Mouse (Mus musculus) CH12.LX (cell line): ENCODE measurements around the gene Lyg2. TPM values are rescaled to one million over a fixed set of nuclear protein-coding genes. Genes with fewer than 3 reads are reported as not detected.

Experiments used
- DNase-seq: peaks from one replicate; pipeline ENCODE4 v3.0.0-alpha.2; 2013; ENCODE audit errors: extremely low read depth
- H3K27ac ChIP-seq: 2 replicates; pipeline ENCODE4 v1.5.1; 2012; ENCODE audit warnings: low read depth, mild to moderate bottlenecking, control low read depth, moderate library complexity; ENCODE audit not compliant: insufficient read depth
- H3K27me3 ChIP-seq: replicated peaks from 2 replicates; pipeline ENCODE3; 2012; ENCODE audit warnings: inconsistent platforms
- H3K36me3 ChIP-seq, 2 experiments: replicated peaks in 1 of 2; 2 replicates each; pipeline versions ENCODE3 to v1.6.1; 2012; ENCODE audit warnings: inconsistent platforms in 1 of 2, low read length in 1 of 2, mild to moderate bottlenecking in 1 of 2, mixed read lengths in 1 of 2, moderate library complexity in 1 of 2; ENCODE audit not compliant: control insufficient read depth in 1 of 2, insufficient read depth in 1 of 2
- H3K4me1 ChIP-seq, 2 experiments: 2 replicates each; pipeline ENCODE4 v1.6.1; 2012; ENCODE audit warnings: inconsistent platforms in 1 of 2, moderate library complexity in 1 of 2; ENCODE audit not compliant: insufficient read depth in 2 of 2, control insufficient read depth in 1 of 2
- H3K4me2 ChIP-seq: 2 replicates; pipeline ENCODE4 v1.6.1; 2012; ENCODE audit warnings: low read depth, mild to moderate bottlenecking, control low read depth; ENCODE audit not compliant: poor library complexity, insufficient read depth, severe bottlenecking
- H3K4me3 ChIP-seq, 3 experiments: fragments of 150-350 bp in 1 of 3; sonication (generic) in 1 of 3; replicated peaks in 1 of 3; 2 replicates each; pipeline versions ENCODE3 to v1.5.1; 2011 to 2012; ENCODE audit warnings: low read depth in 2 of 3, low read length in 2 of 3, mild to moderate bottlenecking in 2 of 3, moderate library complexity in 2 of 3, control low read depth in 1 of 3, improper control_type of control experiment in 1 of 3, inconsistent platforms in 1 of 3, mixed read lengths in 1 of 3; ENCODE audit not compliant: poor library complexity in 1 of 3
- H3K79me2 ChIP-seq: replicated peaks from 2 replicates; pipeline ENCODE4 v1.6.1; 2012; ENCODE audit warnings: mild to moderate bottlenecking, moderate library complexity; ENCODE audit not compliant: control insufficient read depth, poor library complexity, insufficient read depth, severe bottlenecking; ENCODE audit errors: extremely low read depth
- H3K9ac ChIP-seq: 2 replicates; pipeline ENCODE4 v1.6.1; 2012; ENCODE audit warnings: low read depth, mild to moderate bottlenecking, control low read depth, moderate library complexity; ENCODE audit not compliant: insufficient read depth
- H3K9me3 ChIP-seq: replicated peaks from 2 replicates; pipeline ENCODE3; 2012; ENCODE audit warnings: low read length, inconsistent platforms, mixed read lengths
- CHD1 ChIP-seq: IDR thresholded peaks from 2 replicates; pipeline ENCODE4 v1.6.1; 2012; ENCODE audit warnings: low read depth, low read length, improper control_type of control experiment, inconsistent platforms
- CTCF ChIP-seq, 2 experiments: IDR thresholded peaks in 1 of 2; conservative IDR thresholded peaks in 1 of 2; 2 replicates each; pipeline ENCODE4 v1.5.1; 2011 to 2012; ENCODE audit warnings: low read depth in 2 of 2, low read length in 2 of 2, improper control_type of control experiment in 1 of 2, inconsistent platforms in 1 of 2, mild to moderate bottlenecking in 1 of 2, moderate library complexity in 1 of 2
- EP300 ChIP-seq: IDR thresholded peaks from 2 replicates; pipeline ENCODE4 v1.6.1; 2011; ENCODE audit warnings: low read length, improper control_type of control experiment
- HCFC1 ChIP-seq: IDR thresholded peaks from 2 replicates; pipeline ENCODE4 v1.6.1; 2012; ENCODE audit warnings: low read depth, mild to moderate bottlenecking, inconsistent platforms, low read length, improper control_type of control experiment
- JUND ChIP-seq: conservative IDR thresholded peaks from 2 replicates; pipeline ENCODE4 v1.6.1; 2011; ENCODE audit warnings: low read depth, low read length, improper control_type of control experiment
- MAZ ChIP-seq: IDR thresholded peaks from 2 replicates; pipeline ENCODE4 v1.6.1; 2012; ENCODE audit warnings: low read depth, mild to moderate bottlenecking, inconsistent platforms, low read length, improper control_type of control experiment, moderate library complexity
- MEF2A ChIP-seq: IDR thresholded peaks from 2 replicates; pipeline ENCODE4 v1.6.1; 2014; ENCODE audit warnings: low read depth, mild to moderate bottlenecking, inconsistent platforms, low read length, improper control_type of control experiment, borderline replicate concordance
- MXI1 ChIP-seq: IDR thresholded peaks from 2 replicates; pipeline ENCODE4 v1.6.1; 2011; ENCODE audit warnings: mild to moderate bottlenecking, low read depth, low read length, improper control_type of control experiment
- MYC ChIP-seq: IDR thresholded peaks from 2 replicates; pipeline ENCODE4 v1.6.1; 2011; ENCODE audit warnings: low read depth, mild to moderate bottlenecking, improper control_type of control experiment, low read length
- NRF1 ChIP-seq: IDR thresholded peaks from 2 replicates; pipeline ENCODE4 v1.6.1; 2014; ENCODE audit warnings: low read depth, mild to moderate bottlenecking, inconsistent platforms, low read length, improper control_type of control experiment, moderate library complexity
- RAD21 ChIP-seq: IDR thresholded peaks from 2 replicates; pipeline ENCODE4 v1.6.1; 2011; ENCODE audit warnings: low read depth, mild to moderate bottlenecking, low read length, improper control_type of control experiment, moderate library complexity
- RCOR1 ChIP-seq: conservative IDR thresholded peaks from 2 replicates; pipeline ENCODE4 v1.6.1; 2012; ENCODE audit warnings: low read depth, mild to moderate bottlenecking, inconsistent platforms, low read length, improper control_type of control experiment
- SIN3A ChIP-seq: IDR thresholded peaks from 2 replicates; pipeline ENCODE4 v1.6.1; 2012; ENCODE audit warnings: low read length, improper control_type of control experiment, inconsistent platforms
- TBP ChIP-seq: conservative IDR thresholded peaks from 2 replicates; pipeline ENCODE4 v1.6.1; 2011; ENCODE audit warnings: low read depth, low read length, improper control_type of control experiment
- USF1 ChIP-seq: IDR thresholded peaks from 2 replicates; pipeline ENCODE4 v1.6.1; 2014; ENCODE audit warnings: low read depth, mild to moderate bottlenecking, inconsistent platforms, low read length, improper control_type of control experiment
- ZKSCAN1 ChIP-seq: IDR thresholded peaks from 2 replicates; pipeline ENCODE4 v1.6.1; 2012; ENCODE audit warnings: low read depth, inconsistent platforms, low read length, improper control_type of control experiment, borderline replicate concordance
- dilution Hi-C: fragments of 300-500 bp; cut with MboI; formaldehyde crosslinking; loops from 2 replicates; pipeline ENCODE4 v1.14.3; 2020; ENCODE audit warnings: low sequenced_read_pairs; ENCODE audit not compliant: extremely low pct_unique_long_range_greater_than_20kb, extremely low pct_ligation_motif_present
- in situ Hi-C: fragments of 300-500 bp; cut with MboI; formaldehyde crosslinking; loops from 3 replicates; pipeline ENCODE4 v1.14.3; 2019; ENCODE audit warnings: low sequenced_read_pairs, low pct_ligation_motif_present, low pct_unique_long_range_greater_than_20kb, mixed read lengths
- polyA plus RNA-seq: library from polyadenylated mRNA; unstranded; fragments of >175 nt; gene quantifications from 2 replicates; pipeline ENCODE4 v1.2.1, GENCODE M21; 2012; ENCODE audit warnings: low read depth; ENCODE audit not compliant: insufficient read length
- total RNA-seq, 2 experiments: library from RNA; depleted of rRNA; stranded (reverse); fragments of 300-350 nt in 1 of 2; fragments of >200 nt in 1 of 2; gene quantifications; 2 replicates each; pipeline ENCODE4 v1.2.3; 2012 to 2014

Lyg2 gene
- total and polyA plus RNA-seq, 3 experiments: not detected

DNA sequence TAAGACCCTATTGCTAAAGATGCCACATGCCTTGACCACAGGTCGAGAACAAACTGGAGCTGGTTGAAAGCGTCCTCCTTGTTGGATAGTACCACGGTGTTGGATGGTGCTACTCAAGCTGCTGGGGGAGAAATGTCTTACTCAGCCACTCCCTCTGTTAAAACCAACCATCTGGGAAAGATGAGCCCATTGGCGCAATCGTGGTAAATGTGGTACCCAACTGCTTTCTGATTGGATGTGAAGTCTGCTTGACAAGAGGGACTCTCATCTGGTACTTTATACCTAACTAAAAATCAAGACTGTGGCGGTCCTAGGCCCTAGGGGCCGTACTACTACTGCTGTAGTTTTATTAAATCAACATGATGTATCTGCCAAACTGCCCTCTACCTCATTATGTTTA is 27.1 kb downstream of the Lyg2 start:
- peaks cover 14 to 47% of the 10 kb centered on the region in 2 experiments for H3K36me3 ChIP-seq
- H3K4me3 ChIP-seq: peak overlapping the region; percentile 68 to 91 (median 78)
- no peak overlapping the region for H3K27ac ChIP-seq
- no peaks in the 10 kb centered on the region for H3K27me3 ChIP-seq
- H3K9ac ChIP-seq: peak overlapping the region; percentile 80
- H3K9me3 ChIP-seq: no peaks in the 10 kb centered on the region
- TF ChIP-seq MXI1: no peak
- no peak for TF ChIP-seq RAD21
- TF ChIP-seq HCFC1: no peak
- no peak for TF ChIP-seq USF1
- TF ChIP-seq ZKSCAN1: no peak
- TF ChIP-seq MAZ: no peak
- no peak for TF ChIP-seq RCOR1
- H3K4me1 ChIP-seq: peaks cover 8 to 40% of the 10 kb centered on the region in 2 experiments
- in situ Hi-C loops: no loop called here
- H3K79me2 ChIP-seq: peaks cover 25% of the 10 kb centered on the region
- peak overlapping the region; percentile 72 for H3K4me2 ChIP-seq
- peak; percentile 60 for DNase-seq
- dilution Hi-C loops: no loop called here

DNA sequence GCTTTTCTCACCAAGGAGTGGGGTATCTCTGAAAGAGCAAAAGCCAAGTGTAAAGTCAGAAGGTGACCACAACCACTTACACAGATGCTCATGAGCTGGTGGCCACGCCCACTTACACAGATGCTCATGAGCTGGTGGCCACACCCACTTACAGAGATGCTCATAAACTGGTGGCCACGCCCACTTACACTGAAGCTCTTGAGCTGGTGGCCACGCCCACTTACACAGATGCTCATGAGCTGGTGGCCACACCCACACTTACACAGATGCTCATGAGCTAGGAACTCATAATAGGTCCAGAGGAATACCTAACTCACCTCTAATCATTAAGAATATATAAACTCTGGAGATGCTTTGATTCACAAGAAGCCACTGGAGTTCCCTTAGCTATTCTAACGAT is 31.8 kb downstream of the Lyg2 start:
- peak; percentile 94 for DNase-seq
- H3K4me2 ChIP-seq: no peak overlapping the region
- H3K9ac ChIP-seq: no peak overlapping the region
- H3K36me3 ChIP-seq: peaks cover 28 to 70% of the 10 kb centered on the region in 2 experiments
- no peak for TF ChIP-seq NRF1
- TF ChIP-seq MEF2A: no peak
- TF ChIP-seq MYC: no peak
- TF ChIP-seq RAD21: no peak
- TF ChIP-seq ZKSCAN1: no peak
- TF ChIP-seq JUND: no peak
- no peak for TF ChIP-seq CHD1
- TF ChIP-seq EP300: no peak
- TF ChIP-seq TBP: no peak
- peaks cover 3 to 18% of the 10 kb centered on the region in 2 experiments for H3K4me1 ChIP-seq
- in situ Hi-C loops: no loop called here
- no peak overlapping the region for H3K4me3 ChIP-seq
- dilution Hi-C loops: no loop called here
- H3K27ac ChIP-seq: no peak overlapping the region
- no peaks in the 10 kb centered on the region for H3K9me3 ChIP-seq
- H3K79me2 ChIP-seq: peaks cover 2% of the 10 kb centered on the region; the same call in 1 of the 2 replicates
- no peaks in the 10 kb centered on the region for H3K27me3 ChIP-seq

DNA sequence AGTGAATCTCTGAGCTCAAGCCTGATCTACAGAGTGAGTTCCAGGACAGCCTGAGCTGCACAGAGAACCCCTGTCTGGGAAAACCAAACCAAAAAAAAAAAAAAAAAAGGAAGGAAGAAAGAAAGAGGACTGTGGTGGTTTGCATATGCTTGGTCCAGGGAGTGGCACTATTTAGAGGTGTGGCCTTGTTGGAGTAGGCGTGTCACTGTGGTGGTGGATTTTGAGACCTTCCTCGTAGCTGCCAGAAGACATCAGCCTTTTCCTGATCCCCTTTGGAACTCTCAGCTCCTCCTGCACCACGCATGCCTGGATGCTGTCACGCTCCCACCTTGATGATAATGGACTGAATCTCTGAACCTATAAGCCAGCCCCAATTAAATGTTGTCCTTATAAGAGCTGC is 32.9 kb downstream of the Lyg2 start:
- DNase-seq: no peak
- Histone ChIP-seq H3K4me2 (no peak overlapping the region), H3K79me2 (no peaks in the 10 kb centered on the region), H3K4me3 (no peak overlapping the region), H3K4me1 (peaks cover 0 to 8% of the 10 kb centered on the region in 2 experiments; a peak in 1 of 4 replicates), H3K36me3 (peaks cover 38 to 79% of the 10 kb centered on the region in 2 experiments), H3K9ac (no peak overlapping the region), H3K27ac (no peak overlapping the region), H3K27me3 (no peaks in the 10 kb centered on the region), H3K9me3 (no peaks in the 10 kb centered on the region)
- in situ Hi-C loops: no loop called here
- dilution Hi-C loops: no loop called here
- TF ChIP-seq JUND (no peak), CTCF (conservative IDR thresholded peaks at IDR 0.05 in 1 of 2, IDR thresholded peaks at IDR 0.05 in 1 of 2; ENCODE audit: low read depth in 2 of 2, low read length in 2 of 2) (no peak), ZKSCAN1 (no peak), SIN3A (no peak), TBP (no peak)
